Mouse (Mus musculus) lung, embryonic 15.5 days (tissue): ENCODE data around the gene C2cd3. TPM values are rescaled to one million over a fixed set of nuclear protein-coding genes. Genes with fewer than 3 reads are reported as not detected.

Experiments used
- ATAC-seq: fragments of 200-750 bp; cut with Nextera tagmentation; 2 replicates; pipeline ENCODE4 v1.8.0; 2017; ENCODE audit warnings: moderate number of reproducible peaks, borderline replicate concordance; ENCODE audit not compliant: low FRiP score, low TSS enrichment; ENCODE audit errors: extremely low read depth
- H3K27ac ChIP-seq: fragments of 300-500 bp; sonication (generic); 2 replicates; pipeline ENCODE4 v1.5.1; 2015; ENCODE audit warnings: moderate library complexity, mild to moderate bottlenecking, inconsistent platforms
- H3K27me3 ChIP-seq: fragments of 300-500 bp; sonication (generic); 2 replicates; pipeline ENCODE4 v1.6.1; 2015; ENCODE audit warnings: inconsistent platforms
- H3K36me3 ChIP-seq: fragments of 300-500 bp; sonication (generic); 2 replicates; pipeline ENCODE4 v1.6.1; 2015; ENCODE audit warnings: inconsistent platforms
- H3K4me1 ChIP-seq: fragments of 300-500 bp; sonication (generic); 2 replicates; pipeline ENCODE4 v1.6.1; 2015; ENCODE audit warnings: inconsistent platforms
- H3K4me2 ChIP-seq: fragments of 300-500 bp; sonication (generic); 2 replicates; pipeline ENCODE4 v1.6.1; 2015; ENCODE audit warnings: inconsistent platforms, mild to moderate bottlenecking, moderate library complexity
- H3K4me3 ChIP-seq: fragments of 300-500 bp; sonication (generic); 2 replicates; pipeline ENCODE4 v1.5.1; 2015; ENCODE audit warnings: mild to moderate bottlenecking, inconsistent platforms
- H3K9ac ChIP-seq: fragments of 300-500 bp; sonication (generic); 2 replicates; pipeline ENCODE4 v1.6.1; 2015; ENCODE audit warnings: inconsistent platforms
- H3K9me3 ChIP-seq: fragments of 300-500 bp; sonication (generic); 2 replicates; pipeline ENCODE4 v1.6.1; 2016; ENCODE audit warnings: inconsistent platforms
- WGBS: fragments of 180-500 bp; shearing (Covaris S2); methylation state at CpG from one replicate; pipeline ENCODE4 v1.1.7; 2015; 5-methylcytosine and 5-hydroxymethylcytosine counted together
- polyA plus RNA-seq: library from polyadenylated mRNA; unstranded; fragments of >200 nt; fragmentation: Nextera tagmentation; extraction: Ambion mirVana; gene quantifications from 2 replicates; pipeline ENCODE4 v1.2.1, GENCODE M21; 2015

The C2cd3 gene
- 20.0 and 20.7 TPM in 2 replicates for polyA plus RNA-seq

GRCm38 (mm10) chr7:100371495-100372451 lies at the start of gene C2cd3, which contains the start of gene Ppme1:
Gene C2cd3 (plus strand): TSS chr7:100372233.
Gene Ppme1 (minus strand): TSS chr7:100372307.
- ATAC-seq = peak; percentile 98
- peaks cover 18% of the 10 kb centered on the region for H3K4me1 ChIP-seq
- peak within 1 kb of the TSS; percentile 69 for H3K9ac ChIP-seq
- H3K9me3 ChIP-seq = no peaks in the 10 kb centered on the region
- WGBS = under 1% methylated on average over 54 of the region's 54 CpGs
- H3K4me2 ChIP-seq = peak within 1 kb of the TSS; percentile 67
- H3K4me3 ChIP-seq = peak within 1 kb of the TSS; percentile 78
- H3K27me3 ChIP-seq = no peaks in the 10 kb centered on the region
- peak within 1 kb of the TSS; percentile 90 for H3K27ac ChIP-seq
- H3K36me3 ChIP-seq = no peaks in the 10 kb centered on the region

GRCm38 (mm10) chr7:100323721-100324120 lies 48.3 kb upstream of the C2cd3 start:
- Histone ChIP-seq H3K9me3 (no peaks in the 10 kb centered on the region), H3K4me2 (no peak overlapping the region), H3K4me1 (0 out of 2 replicates have a peak, but pooled peaks cover 4% of the 10 kb centered on the region), H3K27me3 (no peaks in the 10 kb centered on the region), H3K9ac (no peak overlapping the region), H3K36me3 (peaks cover 17% of the 10 kb centered on the region), H3K4me3 (no peak overlapping the region), H3K27ac (no peak overlapping the region)
- ATAC-seq = no peak
- 46% methylated on average over 3 of the region's 3 CpGs for WGBS

- Histone ChIP-seq H3K27me3 (no peaks in the 10 kb centered on the region), H3K4me1 (0 out of 2 replicates have a peak, but pooled peaks cover 4% of the 10 kb centered on the region), H3K4me2 (no peak overlapping the region), H3K9ac (no peak overlapping the region), H3K27ac (no peak overlapping the region), H3K4me3 (no peak overlapping the region), H3K9me3 (no peaks in the 10 kb centered on the region), H3K36me3 (peaks cover 27% of the 10 kb centered on the region)
- WGBS = 66% methylated on average over 6 of the region's 6 CpGs
- ATAC-seq = no peak
Measured at GRCm38 (mm10) chr7:100325482-100325881, 46.6 kb upstream of the C2cd3 start.

GRCm38 (mm10) chr7:100327514-100327913 lies 44.5 kb upstream of the C2cd3 start:
- H3K9ac ChIP-seq = no peak overlapping the region
- ATAC-seq = peak; percentile 66; the same call in 1 of the 2 replicates
- no peak overlapping the region for H3K4me3 ChIP-seq
- H3K27ac ChIP-seq = no peak overlapping the region
- H3K36me3 ChIP-seq = peaks cover 41% of the 10 kb centered on the region
- H3K4me1 ChIP-seq = 0 out of 2 replicates have a peak, but pooled peaks cover 4% of the 10 kb centered on the region
- no peaks in the 10 kb centered on the region for H3K27me3 ChIP-seq
- H3K9me3 ChIP-seq = no peaks in the 10 kb centered on the region
- no peak overlapping the region for H3K4me2 ChIP-seq
- 70% methylated on average over 7 of the region's 7 CpGs for whole genome bisulfite sequencing

- Histone ChIP-seq H3K36me3 (peaks cover 51% of the 10 kb centered on the region), H3K9me3 (no peaks in the 10 kb centered on the region)
Measured at GRCm38 (mm10) chr7:100328636-100329035, 43.4 kb upstream of the C2cd3 start.

GRCm38 (mm10) chr7:100331269-100331668 lies 40.8 kb upstream of the C2cd3 start:
- Histone ChIP-seq H3K27me3 (no peaks in the 10 kb centered on the region), H3K9ac (no peak overlapping the region), H3K4me2 (no peak overlapping the region), H3K4me3 (no peak overlapping the region), H3K36me3 (peaks cover 65% of the 10 kb centered on the region), H3K4me1 (no peaks in the 10 kb centered on the region), H3K27ac (no peak overlapping the region), H3K9me3 (no peaks in the 10 kb centered on the region)
- ATAC-seq = no peak
- 89% methylated on average over 3 of the region's 3 CpGs for WGBS

More at GRCm38 (mm10) chr7:100328636-100329035, 43.4 kb upstream of the C2cd3 start:
- H3K27me3 ChIP-seq = no peaks in the 10 kb centered on the region
- H3K4me1 ChIP-seq = 0 out of 2 replicates have a peak, but pooled peaks cover 4% of the 10 kb centered on the region
- no peak overlapping the region for H3K9ac ChIP-seq
- 93% methylated on average over 4 of the region's 4 CpGs for WGBS
- no peak for ATAC-seq
- H3K4me2 ChIP-seq = no peak overlapping the region
- no peak overlapping the region for H3K4me3 ChIP-seq
- H3K27ac ChIP-seq = no peak overlapping the region

GRCm38 (mm10) chr7:100335921-100336320 lies 36.1 kb upstream of the C2cd3 start:
- Histone ChIP-seq H3K27ac (no peak overlapping the region), H3K4me2 (no peak overlapping the region), H3K27me3 (no peaks in the 10 kb centered on the region), H3K9me3 (no peaks in the 10 kb centered on the region), H3K4me1 (no peaks in the 10 kb centered on the region), H3K9ac (no peak overlapping the region), H3K36me3 (peaks cover 79% of the 10 kb centered on the region), H3K4me3 (no peak overlapping the region)
- 95% methylated on average over 2 of the region's 2 CpGs for WGBS
- no peak for ATAC-seq

- ATAC-seq = no peak
- Histone ChIP-seq H3K4me1 (no peaks in the 10 kb centered on the region), H3K9me3 (no peaks in the 10 kb centered on the region), H3K4me3 (no peak overlapping the region), H3K27ac (no peak overlapping the region), H3K27me3 (no peaks in the 10 kb centered on the region), H3K4me2 (no peak overlapping the region), H3K36me3 (peaks cover 10% of the 10 kb centered on the region; the same call in 1 of the 2 replicates), H3K9ac (no peak overlapping the region)
- 78% methylated on average over 4 of the region's 4 CpGs for WGBS
Measured at GRCm38 (mm10) chr7:100354984-100355383, 17.0 kb upstream of the C2cd3 start.

- no peak for ATAC-seq
- H3K9ac ChIP-seq = no peak overlapping the region
- H3K4me3 ChIP-seq = no peak overlapping the region
- no peaks in the 10 kb centered on the region for H3K27me3 ChIP-seq
- no peak overlapping the region for H3K4me2 ChIP-seq
- WGBS = 80% methylated on average over 5 of the region's 5 CpGs
- no peaks in the 10 kb centered on the region for H3K9me3 ChIP-seq
- no peaks in the 10 kb centered on the region for H3K4me1 ChIP-seq
- H3K27ac ChIP-seq = no peak overlapping the region
- peaks cover 10% of the 10 kb centered on the region; the same call in 1 of the 2 replicates for H3K36me3 ChIP-seq
Measured at GRCm38 (mm10) chr7:100356324-100356723, 15.7 kb upstream of the C2cd3 start.

- Histone ChIP-seq H3K27me3 (no peaks in the 10 kb centered on the region), H3K4me1 (no peaks in the 10 kb centered on the region), H3K9me3 (no peaks in the 10 kb centered on the region), H3K27ac (no peak overlapping the region), H3K9ac (no peak overlapping the region), H3K4me3 (no peak overlapping the region), H3K4me2 (no peak overlapping the region), H3K36me3 (peaks cover 7% of the 10 kb centered on the region; the same call in 1 of the 2 replicates)
- 80% methylated on average over 1 of the region's 1 CpGs for WGBS
- ATAC-seq = no peak
Measured at GRCm38 (mm10) chr7:100356768-100357167, 15.3 kb upstream of the C2cd3 start.

GRCm38 (mm10) chr7:100357856-100358255 lies 14.2 kb upstream of the C2cd3 start:
- Histone ChIP-seq H3K4me2 (no peak overlapping the region), H3K9ac (no peak overlapping the region), H3K27me3 (no peaks in the 10 kb centered on the region), H3K27ac (no peak overlapping the region), H3K4me3 (no peak overlapping the region), H3K36me3 (peaks cover 4% of the 10 kb centered on the region; the same call in 1 of the 2 replicates), H3K9me3 (no peaks in the 10 kb centered on the region), H3K4me1 (no peaks in the 10 kb centered on the region)
- ATAC-seq = no peak

- no peaks in the 10 kb centered on the region for H3K9me3 ChIP-seq
- H3K4me2 ChIP-seq = no peak overlapping the region
- no peak overlapping the region for H3K9ac ChIP-seq
- H3K4me3 ChIP-seq = no peak overlapping the region
- no peaks in the 10 kb centered on the region for H3K27me3 ChIP-seq
- ATAC-seq = no peak
- no peaks in the 10 kb centered on the region for H3K4me1 ChIP-seq
- WGBS = 76% methylated on average over 2 of the region's 2 CpGs
- no peaks in the 10 kb centered on the region for H3K36me3 ChIP-seq
- H3K27ac ChIP-seq = no peak overlapping the region
Measured at GRCm38 (mm10) chr7:100363162-100363561, 8.9 kb upstream of the C2cd3 start.
